In genomic region chr1:69775589-69775988, GRCm38 (mm10) we compare ENCODE assay signal across 10 mouse cellular contexts. TPM values are rescaled to one million over a fixed set of nuclear protein-coding genes. Genes with fewer than 3 reads are reported as not detected.
DNase-seq lines count a peak whose midpoint lies in the region; ATAC-seq and TF ChIP-seq lines count a peak whose summit lies in the region.
"Had no signal": no experiment of that assay in that cellular context is flagged by ENCODE, and none has a peak within 500 bp of the region (broad histone marks: within the 10 kb centered on the region; RNA-seq: fewer than 3 reads in every experiment).

No protein-coding gene starts in this region.

- no peak for ATAC-seq in erythroid progenitor cell, adult 5-6 weeks (replicated peaks; ENCODE audit: low FRiP score, poor library complexity, severe bottlenecking)

- no peak overlapping the region for H3K27ac ChIP-seq in heart, adult 2 months
- H3K27ac ChIP-seq: kidney, embryonic 15.5 days; limb, embryonic 12.5 days had no signal

- H3K79me2 ChIP-seq in heart, adult 2 months (replicated peaks; ENCODE audit: control insufficient read depth, insufficient read depth, low read length), result no peaks in the 10 kb centered on the region

- TF ChIP-seq CTCF in heart, adult 2 months (IDR thresholded peaks at IDR 0.05), result peak; percentile 45

- no peaks in the 10 kb centered on the region for H3K4me1 ChIP-seq in heart, adult 2 months (ENCODE audit: control insufficient read depth, insufficient read depth, low read length)
- H3K4me1 ChIP-seq: kidney, embryonic 15.5 days; limb, embryonic 12.5 days had no signal

- no peak for DNase-seq in heart, adult 2 months
- no peak for DNase-seq in heart, postnatal 4 days
- peak; percentile 18 for DNase-seq in urinary bladder, postnatal 14 days (ENCODE audit: low spot score)
- no peak for DNase-seq in urinary bladder, postnatal 36 days (ENCODE audit: low spot score in 2 of 2)
- peak; percentile 29 for DNase-seq in embryo, embryonic 10.5 days (ENCODE audit: low spot score)
- peak; percentile 66 for DNase-seq in thymus, postnatal 4 days
- no peak for DNase-seq in right cerebral cortex, adult 18-20 months

- H3K4me3 ChIP-seq in heart, adult 2 months, result no peak overlapping the region
- H3K4me3 ChIP-seq: kidney, embryonic 15.5 days; limb, embryonic 12.5 days had no signal

- TF ChIP-seq POLR2A in heart, adult 2 months (IDR thresholded peaks at IDR 0.05; ENCODE audit: insufficient read depth, low read depth, low read length), result no peak

- no peaks in the 10 kb centered on the region for H3K36me3 ChIP-seq in heart, adult 2 months (ENCODE audit: control insufficient read depth, insufficient read depth, low read length)
- H3K36me3 ChIP-seq: kidney, embryonic 15.5 days; limb, embryonic 12.5 days had no signal

- no peaks in the 10 kb centered on the region for H3K27me3 ChIP-seq in heart, adult 2 months (ENCODE audit: control insufficient read depth, insufficient read depth, low read length)
- H3K27me3 ChIP-seq: kidney, embryonic 15.5 days; limb, embryonic 12.5 days had no signal

- WGBS in heart, adult 2 months, result 60% methylated on average over 4 of the region's 4 CpGs

- no peak for TF ChIP-seq EP300 in heart, adult 2 months (IDR thresholded peaks at IDR 0.05; ENCODE audit: insufficient read depth, low read depth, low read length)

- intact Hi-C loops in heart, adult 2 months (cut with DNase I), result loop anchor here (5.0 kb wide), 1 partner anchor 533 kb away; no protein-coding TSS in a partner anchor

- no peak overlapping the region for H3K9ac ChIP-seq in heart, adult 2 months (ENCODE audit: low read depth, low read length)
- H3K9ac ChIP-seq: kidney, embryonic 15.5 days; limb, embryonic 12.5 days had no signal

RNA-seq across cellular contexts. Expression of gene Spag16, which starts 51.2 kb away (rescaled TPM):
- total RNA-seq in heart, adult 2 months (2021), result not detected
- 0.47 TPM in 1 of 2 replicates, not detected in the other for polyA plus RNA-seq in heart, adult 2 months (2012; rRNA removed)
- under 1 TPM; 0.14 to 0.16 TPM for total RNA-seq in heart, postnatal 4 days (2021)
- total RNA-seq in erythroid progenitor cell, adult 5-6 weeks (2015; ENCODE audit: low replicate concordance), result not detected in 2 replicates
- total RNA-seq in erythroid progenitor cell, adult 5-6 weeks (2017; ENCODE audit: low replicate concordance), result not detected in 2 replicates

Comparison
In these comparisons a context has a peak if more than half of its experiments do, and no peak if none do; other contexts are left out.
1. DNase-seq: peak in urinary bladder, postnatal 14 days (single experiment), embryo, embryonic 10.5 days (single experiment) and thymus, postnatal 4 days (single experiment); none in heart, adult 2 months (0 of 2), heart, postnatal 4 days (single experiment), urinary bladder, postnatal 36 days (0 of 2) and right cerebral cortex, adult 18-20 months (single experiment).